Mouse (Mus musculus): ENCODE data around the gene Cnbp. TPM values are rescaled to one million over a fixed set of nuclear protein-coding genes. Genes with fewer than 3 reads are reported as not detected.

Cnbp gene
- total RNA-seq (2021), result 100 to 1,000 TPM; 452 to 474 TPM
- long read RNA-seq, experiment 1, transcript Cnbp-201 (5 exons, 2,178 nt), result minor isoform, 188 of 954 reads
- long read RNA-seq, experiment 1, transcript Cnbp-208 (5 exons, 2,175 nt), result major isoform, 415 of 954 reads
- long read RNA-seq, experiment 1, transcript Cnbp-209 (5 exons, 1,614 nt), result minor isoform, 15 of 954 reads
- long read RNA-seq, experiment 1, transcript Cnbp-203 (5 exons, 1,661 nt), result minor isoform, 184 of 954 reads
- long read RNA-seq, experiment 1, partial matches to known transcripts, result 10 of 954 reads
- long read RNA-seq, experiment 1, other reads (novel, unspliced or antisense), result 137 of 954 reads
- long read RNA-seq, experiment 2, transcript Cnbp-203 (5 exons, 1,661 nt), result minor isoform, 258 of 962 reads
- long read RNA-seq, experiment 2, transcript Cnbp-201 (5 exons, 2,178 nt), result minor isoform, 174 of 962 reads
- long read RNA-seq, experiment 2, transcript Cnbp-209 (5 exons, 1,614 nt), result minor isoform, 18 of 962 reads
- long read RNA-seq, experiment 2, transcript Cnbp-208 (5 exons, 2,175 nt), result major isoform, 365 of 962 reads
- long read RNA-seq, experiment 2, partial matches to known transcripts, result 12 of 962 reads
- long read RNA-seq, experiment 2, other reads (novel, unspliced or antisense), result 130 of 962 reads

DNA sequence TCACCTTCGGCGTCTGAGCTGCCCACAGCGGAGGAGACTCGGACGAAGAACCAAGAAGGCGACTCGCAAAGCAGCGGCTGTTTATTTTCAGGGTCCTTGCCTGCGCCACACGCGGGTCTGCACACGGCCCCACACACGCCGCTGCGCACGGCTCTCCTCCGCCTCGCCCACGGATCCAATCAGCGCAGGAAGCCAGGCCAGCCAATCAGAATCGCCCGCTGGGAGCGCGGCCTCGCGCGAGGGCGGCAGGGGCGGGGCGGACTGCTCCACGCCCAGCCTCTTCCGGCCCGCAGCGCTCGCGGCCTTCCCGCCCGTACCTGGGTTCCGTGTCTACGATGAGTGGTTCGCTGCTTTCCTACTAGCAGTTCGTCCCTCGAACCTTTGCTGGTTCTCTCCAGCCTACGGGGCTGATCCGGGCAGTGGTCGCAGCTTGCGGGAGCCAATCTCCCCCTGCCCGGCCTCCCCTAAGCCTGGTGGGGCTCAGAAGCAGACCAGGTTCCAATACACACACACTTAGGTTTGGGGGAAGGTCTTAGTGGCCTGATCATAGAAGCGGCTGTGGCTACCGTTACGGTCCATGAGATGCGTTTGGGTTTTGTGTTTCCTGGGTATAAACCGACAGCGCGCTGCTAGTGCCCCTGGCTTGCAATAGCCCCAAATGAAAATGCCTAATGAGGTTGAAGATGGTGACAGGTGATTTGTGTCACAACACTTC is at the start of gene Cnbp:
Cnbp (minus strand) TSS at position 207 of the 715 bp plus-strand sequence.
- DNase-seq, result peak; percentile 98
- intact Hi-C loops (cut with DNase I; ENCODE audit: low total_unique reads), result no loop called here

DNA sequence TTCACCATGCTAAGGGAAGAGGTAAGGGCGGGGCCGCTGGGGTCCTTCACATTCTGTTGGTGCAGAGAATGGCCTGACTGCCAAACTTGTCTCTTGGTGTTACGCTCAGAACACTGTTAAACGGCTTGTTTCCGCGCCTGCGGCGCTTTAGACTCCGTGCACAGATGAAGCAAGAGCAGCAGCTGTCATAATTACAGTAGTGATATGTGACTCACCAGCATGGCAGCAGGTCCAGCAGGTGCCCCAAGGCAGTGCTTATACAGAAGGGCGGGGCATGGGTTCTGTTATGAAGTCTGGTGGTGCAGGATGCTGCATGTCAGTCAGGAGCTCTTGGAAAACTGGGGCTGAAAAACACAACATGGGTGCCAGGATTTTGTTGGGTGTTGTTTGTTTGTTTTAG is 47.1 kb upstream of the Cnbp start:
- intact Hi-C loops (cut with DNase I; ENCODE audit: low total_unique reads), result no loop called here
- no peak for DNase-seq

DNA sequence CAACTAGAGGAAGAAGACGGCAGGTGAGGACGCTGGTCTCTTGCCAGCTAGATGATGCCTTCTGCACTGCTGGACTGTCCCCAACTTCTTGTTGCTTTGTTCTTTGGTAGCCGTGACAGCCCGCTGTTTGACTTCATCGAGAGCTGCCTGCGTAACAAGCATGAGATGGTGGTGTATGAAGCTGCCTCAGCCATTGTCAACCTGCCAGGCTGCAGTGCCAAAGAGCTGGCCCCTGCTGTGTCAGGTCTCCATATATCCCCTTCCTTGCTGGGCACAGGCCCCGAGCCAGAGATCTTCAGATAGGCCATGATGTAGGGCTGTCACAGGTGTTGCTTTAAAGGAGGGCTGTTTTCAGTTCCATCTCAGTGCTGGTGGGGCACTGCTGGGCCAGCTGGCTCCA is 43.0 kb upstream of the Cnbp start:
- DNase-seq, result no peak
- intact Hi-C loops (cut with DNase I; ENCODE audit: low total_unique reads), result no loop called here

DNA sequence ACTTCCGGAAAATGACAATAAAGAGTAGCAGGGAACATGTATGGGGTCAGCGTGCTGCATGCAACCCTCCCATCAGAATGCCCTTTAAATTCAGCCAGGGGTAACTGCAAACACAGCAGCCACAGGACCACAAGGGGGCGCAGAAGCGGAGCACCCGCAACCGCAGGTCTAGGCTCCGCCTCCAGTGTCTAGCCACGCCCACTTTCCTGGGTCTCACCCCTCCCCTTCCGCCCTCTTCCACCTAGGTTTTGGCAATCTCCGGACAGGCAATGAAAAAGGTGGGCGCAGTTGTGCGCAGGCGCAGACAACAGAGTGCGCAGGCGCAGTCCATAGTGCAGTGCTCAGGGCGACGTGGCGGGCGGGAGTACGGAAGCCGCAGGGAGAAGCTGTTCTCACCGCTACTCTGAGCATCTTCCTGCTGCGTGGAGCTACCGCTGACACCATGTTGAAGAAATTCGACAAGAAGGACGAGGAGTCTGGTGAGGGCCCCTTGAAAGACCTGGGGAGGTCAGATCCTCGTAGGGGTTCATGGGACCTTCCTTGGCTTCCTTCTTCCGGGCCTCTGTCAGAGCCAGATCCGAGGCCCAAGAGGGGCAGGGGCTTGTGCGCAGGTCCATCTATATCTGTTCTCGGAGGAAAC is 36.8 kb upstream of the Cnbp start, which contains the start of gene Copg1:
Copg1 (plus strand) TSS at position 221 of the 640 bp plus-strand sequence.
- intact Hi-C loops (cut with DNase I; ENCODE audit: low total_unique reads), result no loop called here
- peak; percentile 99 for DNase-seq

DNA sequence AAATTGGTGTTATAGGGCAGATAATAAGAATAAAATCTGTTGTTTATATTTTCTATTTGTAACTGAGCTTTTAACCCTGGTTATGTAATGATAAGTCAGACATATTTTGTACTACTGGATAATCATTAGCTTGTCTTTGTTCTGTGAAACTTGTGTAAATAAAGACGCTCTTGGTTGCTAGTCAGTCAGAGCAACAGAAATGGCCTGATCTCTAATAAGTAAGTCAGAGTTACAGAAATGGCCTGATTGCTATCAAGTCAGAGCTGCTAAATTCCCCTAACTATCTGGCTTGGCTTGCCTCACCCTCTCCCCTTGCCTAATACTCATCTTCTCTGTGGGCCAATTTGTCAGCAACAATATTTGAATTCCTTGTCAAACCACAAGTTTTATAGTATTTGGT is 35.8 kb upstream of the Cnbp start:
- intact Hi-C loops (cut with DNase I; ENCODE audit: low total_unique reads), result no loop called here
- no peak for DNase-seq

DNA sequence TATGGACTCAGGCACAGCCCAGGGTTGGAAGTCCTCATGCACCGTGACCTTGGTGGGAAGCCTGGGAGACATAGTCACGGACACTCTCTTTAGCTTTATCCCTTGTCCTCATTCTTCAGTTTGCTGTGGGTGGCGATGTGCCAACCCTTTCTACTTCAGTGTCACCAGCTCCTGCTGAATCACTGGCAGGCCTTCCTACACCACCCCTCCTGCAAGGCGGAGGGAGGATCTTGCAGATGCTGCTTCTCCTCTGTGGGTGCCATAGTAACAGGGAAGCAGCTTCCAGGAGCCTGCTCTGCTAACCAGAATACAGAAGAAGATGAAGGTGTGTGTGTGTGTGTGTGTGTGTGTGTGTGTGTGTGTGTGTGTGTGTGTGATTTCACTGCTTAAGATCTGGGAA is 31.9 kb upstream of the Cnbp start:
- intact Hi-C loops (cut with DNase I; ENCODE audit: low total_unique reads), result no loop called here
- peak; percentile 17 for DNase-seq

DNA sequence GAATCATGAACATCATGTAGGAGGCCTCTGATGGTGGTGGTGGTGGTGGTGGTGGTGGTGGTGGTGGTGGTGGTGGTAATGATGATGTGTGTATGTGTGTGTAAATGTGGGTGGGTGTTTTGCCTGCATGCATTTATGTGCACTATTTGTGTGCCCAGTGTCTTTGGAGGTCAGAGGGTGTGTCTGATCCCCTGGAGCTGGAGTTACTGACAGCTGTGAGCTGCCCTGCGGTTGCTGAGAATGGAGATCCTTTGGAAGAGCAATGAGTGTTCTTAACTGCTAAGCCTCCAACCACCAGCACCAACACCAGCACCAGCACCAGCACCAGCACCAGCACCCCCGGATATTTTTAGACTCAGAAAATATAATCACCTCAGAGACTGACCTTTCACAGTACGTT is 31.3 kb upstream of the Cnbp start:
- no peak for DNase-seq
- intact Hi-C loops (cut with DNase I; ENCODE audit: low total_unique reads), result no loop called here

DNA sequence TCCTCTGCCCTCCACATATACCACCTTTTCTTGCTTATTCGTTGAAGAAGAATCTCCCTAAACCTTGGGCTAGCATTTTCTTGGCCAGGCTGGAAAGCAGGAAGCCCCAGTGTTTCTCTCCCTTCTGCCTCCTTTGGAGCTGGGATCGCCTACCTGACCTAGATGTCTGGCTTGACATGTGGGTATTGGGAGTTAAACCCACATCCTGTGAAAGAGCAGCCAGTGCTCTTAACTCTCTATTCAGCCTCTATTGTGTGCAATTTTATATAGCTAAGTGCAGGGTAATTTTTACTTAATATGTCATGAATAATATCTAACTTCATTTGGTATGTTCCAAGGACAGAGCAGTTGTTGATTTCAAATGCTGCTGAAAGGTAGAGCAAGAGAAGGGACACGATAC is 28.7 kb upstream of the Cnbp start:
- intact Hi-C loops (cut with DNase I; ENCODE audit: low total_unique reads), result no loop called here
- no peak for DNase-seq

DNA sequence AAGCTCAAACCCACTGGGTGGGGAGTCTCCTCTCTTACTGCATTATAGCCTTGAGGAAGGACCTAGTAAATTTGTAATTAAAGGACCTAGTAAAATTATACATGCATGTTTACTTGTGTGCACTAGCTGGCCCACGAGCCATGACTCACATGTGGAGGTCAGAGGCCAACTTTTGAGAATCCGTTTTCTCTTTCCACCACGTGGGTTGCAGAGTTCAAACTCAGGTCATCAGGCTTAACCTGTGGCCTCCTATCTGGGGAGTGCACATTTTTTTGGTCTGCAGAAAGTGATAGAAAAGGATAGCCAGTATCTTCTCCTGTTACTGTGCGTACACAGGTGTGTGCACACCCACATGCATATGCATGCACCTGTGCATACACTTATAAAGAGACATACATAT is 28.1 kb upstream of the Cnbp start:
- intact Hi-C loops (cut with DNase I; ENCODE audit: low total_unique reads), result no loop called here
- no peak for DNase-seq

DNA sequence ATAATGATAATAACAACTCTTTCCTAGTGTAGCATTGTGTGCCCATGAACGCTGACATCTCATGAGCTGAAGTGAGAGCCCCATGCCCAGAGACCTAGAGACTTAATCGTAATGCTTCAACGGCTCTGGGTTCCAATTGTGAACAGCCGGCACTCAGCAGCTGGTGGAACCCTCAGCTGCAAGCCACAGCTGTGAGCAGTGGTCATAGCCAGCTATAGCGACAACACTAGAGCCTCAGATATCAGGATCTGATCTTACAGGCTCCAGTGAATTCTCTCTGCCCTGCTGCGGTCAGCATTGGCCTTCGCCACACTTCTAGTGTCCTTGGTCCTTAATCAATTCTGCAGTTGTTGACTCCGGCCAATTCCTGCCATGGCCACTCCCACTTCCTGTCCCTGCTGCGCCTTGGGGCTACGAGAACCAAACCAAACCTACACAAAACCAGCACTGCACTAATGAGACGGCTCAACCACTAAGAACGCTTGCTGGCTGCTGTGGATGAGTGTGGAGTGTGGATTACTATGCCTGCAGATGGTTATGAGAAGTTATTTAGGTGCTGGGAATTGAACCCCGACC is 25.2 kb upstream of the Cnbp start:
- intact Hi-C loops (cut with DNase I; ENCODE audit: low total_unique reads), result no loop called here
- DNase-seq, result peak; percentile 51

DNA sequence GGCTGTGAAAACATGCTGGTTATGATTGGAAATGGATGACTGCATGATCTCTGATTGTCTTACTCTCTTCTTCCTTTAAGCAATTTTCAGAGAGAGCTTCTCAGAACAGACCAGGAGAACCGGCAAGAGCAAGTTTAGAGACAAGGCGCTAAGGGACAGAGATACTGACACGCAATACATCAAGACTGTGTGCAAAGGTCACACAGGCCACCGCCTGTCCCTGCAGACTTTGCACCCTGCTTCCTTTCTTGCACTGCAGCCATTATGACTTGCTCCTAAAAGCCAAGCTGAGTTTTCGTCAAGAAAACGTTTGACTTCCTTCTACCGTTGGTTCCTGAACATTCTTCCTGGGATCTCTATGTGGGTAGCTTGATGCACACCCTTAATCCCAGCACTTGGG is 24.7 kb upstream of the Cnbp start:
- intact Hi-C loops (cut with DNase I; ENCODE audit: low total_unique reads), result no loop called here
- no peak for DNase-seq

DNA sequence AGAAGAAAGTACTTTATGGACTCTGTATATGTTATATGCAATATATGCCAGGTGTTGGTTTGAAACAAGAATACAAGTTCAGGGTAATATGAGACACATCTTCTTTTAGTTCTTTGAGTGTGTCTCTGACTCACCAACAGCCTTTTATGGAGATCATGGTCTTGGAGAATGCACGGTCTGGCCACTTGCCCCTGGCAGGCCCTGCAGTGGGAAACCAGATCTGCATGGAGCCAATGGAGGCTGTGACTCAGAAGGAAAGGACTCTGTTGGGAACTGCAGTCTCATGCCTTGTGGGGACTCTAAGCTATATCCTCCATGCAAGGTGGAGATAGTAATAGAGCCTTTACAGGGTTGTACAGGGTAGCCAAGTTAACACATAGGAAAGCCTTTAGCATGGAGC is 24.2 kb upstream of the Cnbp start:
- intact Hi-C loops (cut with DNase I; ENCODE audit: low total_unique reads), result no loop called here
- peak; percentile 88 for DNase-seq

DNA sequence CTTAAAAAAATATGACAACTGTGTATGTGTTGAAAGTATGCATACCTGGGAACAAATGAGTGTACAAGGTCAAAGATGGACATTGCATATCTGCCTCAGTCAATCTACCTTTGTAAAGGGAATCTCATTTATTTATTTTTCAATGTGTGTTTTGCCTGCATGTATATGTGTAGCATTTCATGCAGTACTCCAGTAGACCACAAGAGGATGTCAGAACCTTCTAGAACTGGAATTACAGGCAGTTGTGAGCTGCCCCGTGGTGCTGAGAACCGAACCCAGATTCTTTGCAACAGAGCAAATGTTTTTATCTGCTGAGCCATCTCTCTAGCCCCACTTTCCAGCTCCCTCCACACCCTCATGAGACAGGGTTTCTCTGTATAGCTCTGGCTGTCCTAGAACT is 23.1 kb upstream of the Cnbp start:
- DNase-seq, result no peak
- intact Hi-C loops (cut with DNase I; ENCODE audit: low total_unique reads), result no loop called here

DNA sequence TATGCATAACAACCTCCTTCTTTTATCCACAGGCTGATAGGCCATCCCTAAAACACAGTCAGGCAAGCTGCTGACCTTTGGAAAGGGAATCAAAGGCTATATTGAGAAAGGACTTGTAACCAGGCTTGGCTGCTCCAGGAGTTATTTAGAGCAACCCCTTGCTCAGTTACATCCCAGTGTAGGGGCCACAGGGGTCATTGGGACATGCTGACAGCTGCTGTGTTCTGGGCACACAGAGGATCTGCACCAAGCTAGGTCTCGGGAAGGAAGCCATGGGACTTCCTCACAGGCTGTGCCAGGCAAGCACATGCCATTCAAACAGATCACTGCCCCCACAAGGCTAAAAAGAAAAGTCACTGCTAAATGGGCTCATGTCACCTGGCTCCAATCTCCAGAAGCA is 22.2 kb upstream of the Cnbp start:
- intact Hi-C loops (cut with DNase I; ENCODE audit: low total_unique reads), result no loop called here
- DNase-seq, result peak; percentile 77

DNA sequence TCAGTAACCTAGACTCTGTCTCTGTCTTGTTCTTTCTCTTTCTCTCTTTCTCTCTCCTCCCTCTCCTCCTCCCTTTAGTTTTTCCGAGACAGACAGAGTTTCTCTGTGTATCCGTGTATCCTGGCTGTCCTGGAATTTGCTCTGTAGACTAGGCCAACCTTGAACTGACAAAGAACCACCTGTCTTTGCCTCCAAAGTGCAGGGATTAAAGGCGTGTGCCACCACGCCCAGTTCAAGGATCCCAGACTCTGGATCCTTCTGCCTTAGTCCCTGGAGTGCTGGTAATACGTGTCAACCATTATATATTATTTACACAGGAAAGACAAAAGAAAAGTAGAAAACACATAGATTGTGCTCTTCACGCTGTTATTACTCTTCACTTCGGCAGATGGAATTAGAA is 20.3 kb upstream of the Cnbp start:
- intact Hi-C loops (cut with DNase I; ENCODE audit: low total_unique reads), result no loop called here
- DNase-seq, result no peak

DNA sequence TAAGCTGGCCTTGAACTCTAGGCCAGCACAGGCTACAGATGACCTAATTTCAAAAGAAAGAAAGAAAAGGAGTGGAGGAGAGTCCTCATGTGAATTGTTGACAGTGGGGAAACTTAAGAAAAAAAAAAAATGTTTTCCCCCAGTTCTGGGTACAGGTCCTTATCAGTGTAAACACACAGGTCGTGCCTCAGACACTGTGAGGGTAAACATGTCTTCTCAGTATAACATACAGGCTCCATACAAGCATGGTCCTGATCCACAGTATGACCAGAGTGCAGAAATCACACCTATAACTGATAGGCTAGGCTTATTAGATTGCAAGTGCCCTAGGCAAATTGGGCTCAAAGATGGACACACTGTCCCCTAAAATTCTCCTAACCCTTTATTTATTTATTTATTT is 19.5 kb upstream of the Cnbp start:
- no peak for DNase-seq
- intact Hi-C loops (cut with DNase I; ENCODE audit: low total_unique reads), result no loop called here

DNA sequence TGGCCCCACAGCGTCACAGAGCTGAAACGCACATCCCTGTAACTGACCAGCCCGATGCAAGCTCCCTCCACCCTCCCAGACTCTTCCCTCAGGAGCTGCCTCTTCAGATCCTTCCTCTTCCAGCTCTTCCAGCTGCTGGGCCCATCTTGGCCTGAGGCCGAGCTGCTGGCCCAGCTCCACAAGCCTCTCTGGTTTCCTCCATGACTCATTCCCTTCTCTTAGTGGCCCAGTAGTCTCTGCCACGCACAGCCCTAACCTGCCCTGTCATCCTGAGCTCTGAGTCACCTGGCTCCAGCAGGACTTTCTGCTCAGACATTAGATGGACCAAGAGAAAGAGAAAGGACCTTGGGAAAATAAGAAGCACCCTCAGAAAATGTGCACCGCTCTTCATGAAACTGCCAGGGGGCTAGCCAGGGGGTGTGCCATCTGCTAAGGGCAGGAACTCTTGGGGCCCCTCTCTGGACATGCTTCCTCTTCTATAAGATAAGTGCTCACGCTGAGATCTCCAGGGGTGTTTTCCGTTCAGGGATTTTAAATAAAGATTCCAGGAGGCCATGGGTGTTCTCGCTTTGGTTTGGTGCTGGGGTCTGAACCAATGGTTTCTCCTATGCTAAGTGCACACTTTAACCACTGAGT is 18.1 kb upstream of the Cnbp start:
- intact Hi-C loops (cut with DNase I; ENCODE audit: low total_unique reads), result no loop called here
- DNase-seq, result peak; percentile 94

DNA sequence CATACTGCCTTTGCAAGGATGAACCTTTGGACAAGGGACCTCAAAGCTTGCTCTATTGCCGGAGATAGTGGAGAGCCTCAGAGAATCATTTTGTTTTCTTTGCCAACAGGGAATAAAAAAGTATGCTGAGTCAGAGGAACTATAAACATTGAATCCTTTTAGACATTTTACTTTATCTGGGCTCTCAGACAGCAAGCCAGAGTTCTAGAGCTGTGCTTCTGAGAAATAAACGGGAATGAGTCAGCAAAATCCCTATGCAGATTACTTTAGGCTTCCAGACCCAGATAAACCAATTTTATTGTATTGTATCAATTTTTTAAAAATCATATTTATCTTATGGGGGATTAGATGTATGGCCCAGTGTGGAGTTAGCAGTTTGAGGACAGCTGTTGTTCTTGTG is 16.4 kb upstream of the Cnbp start:
- DNase-seq, result no peak
- intact Hi-C loops (cut with DNase I; ENCODE audit: low total_unique reads), result no loop called here

DNA sequence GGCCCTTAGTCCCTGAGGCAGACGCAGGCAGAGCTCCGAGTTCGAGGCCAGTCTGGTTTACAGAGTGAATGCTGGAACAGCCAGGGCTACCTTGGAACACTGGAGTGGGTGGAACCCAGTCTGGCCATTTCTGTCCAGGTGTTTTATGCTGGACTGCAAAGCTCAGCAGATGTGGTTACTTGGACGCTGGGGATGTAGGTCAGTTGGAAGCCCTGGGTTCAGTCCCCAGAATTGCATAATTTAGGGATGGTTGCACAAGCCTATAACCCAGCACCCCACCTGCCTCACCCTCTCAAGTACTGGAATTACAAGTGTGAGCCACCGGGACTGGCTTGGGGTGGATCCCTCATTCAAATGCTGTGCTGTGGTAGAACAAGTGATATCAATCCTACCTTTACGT is 15.3 kb upstream of the Cnbp start:
- DNase-seq, result no peak
- intact Hi-C loops (cut with DNase I; ENCODE audit: low total_unique reads), result no loop called here

Data from gastrocnemius, postnatal 14 days (tissue).